Mouse (Mus musculus): ENCODE measurements around the gene Rtn2.
"Not testable (repeated sequence)": the region's sequence is repeated elsewhere in the genome, so short reads cannot be mapped to it uniquely, and the experiment has no call there.

The Rtn2 gene

DNA sequence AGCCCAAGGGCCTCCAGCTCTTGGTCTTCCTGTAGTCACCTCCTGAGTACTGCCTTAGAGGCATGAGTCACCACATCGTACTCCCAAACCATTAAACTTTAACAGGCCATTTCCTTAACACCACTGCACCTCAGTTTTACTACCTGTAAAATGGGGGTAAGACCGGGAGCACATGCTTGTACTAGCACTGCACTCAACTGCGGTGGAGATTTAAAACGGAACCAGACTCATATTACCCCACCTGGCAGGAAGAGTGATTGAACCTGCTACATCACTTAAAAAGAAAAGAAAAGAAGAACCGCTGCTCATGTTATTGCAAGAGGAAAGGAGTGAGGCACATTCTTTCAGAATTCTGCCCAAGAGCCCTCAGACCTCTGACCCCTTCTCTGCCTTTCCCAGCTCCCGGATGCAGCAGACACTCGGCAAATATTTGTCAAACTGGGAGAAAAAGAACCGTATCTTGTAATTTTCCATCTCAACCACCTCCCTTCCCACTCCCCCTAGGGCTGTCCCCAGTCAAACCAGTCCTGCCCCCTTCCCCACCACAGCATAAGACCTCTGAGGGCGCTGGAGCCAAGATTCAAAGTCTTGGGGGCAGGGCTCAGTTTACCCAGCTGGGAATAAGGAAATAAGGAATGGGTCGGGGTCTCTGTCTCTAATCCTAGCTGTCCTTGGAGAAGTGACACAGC, 13.3 kb upstream of the Rtn2 start:
- DNase-seq (ENCODE audit: extremely low spot score) = no peak

DNA sequence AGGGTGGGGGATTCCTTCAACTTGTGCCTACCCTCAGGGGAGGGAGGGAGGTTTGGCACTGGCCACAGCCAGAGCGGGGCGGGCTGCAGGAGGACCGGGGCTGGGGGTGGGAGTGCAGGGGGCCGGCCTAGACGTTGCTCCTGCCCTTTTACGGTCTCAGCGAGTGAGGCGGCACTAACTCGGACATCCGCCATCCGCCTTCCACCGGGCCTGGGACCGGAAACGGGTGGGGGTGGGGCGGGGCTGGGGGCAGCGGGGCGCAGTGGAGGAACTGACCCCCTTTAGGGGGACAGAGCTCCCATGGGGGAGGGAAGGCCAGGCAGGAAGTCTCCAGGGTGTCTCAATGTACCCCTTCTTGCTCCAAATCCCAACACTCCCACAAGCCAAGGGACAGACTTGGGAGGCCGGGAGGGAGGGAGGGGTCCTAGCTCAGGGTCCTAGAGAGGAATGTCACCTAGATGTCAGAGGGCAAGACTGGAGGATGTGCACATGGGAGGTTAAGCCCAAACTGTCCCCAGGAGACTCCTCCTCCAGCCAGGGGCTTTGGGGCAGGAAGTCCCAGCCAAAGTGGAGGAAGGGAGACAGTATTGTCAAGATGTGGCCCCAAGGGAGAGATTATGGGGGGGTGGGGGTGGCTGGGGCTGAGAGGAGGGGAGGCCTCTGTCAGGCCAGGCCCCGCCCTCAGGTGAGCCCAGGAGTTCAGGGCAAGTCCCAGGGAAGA, 12.5 kb upstream of the Rtn2 start:
- peak; percentile 83 for DNase-seq (ENCODE audit: extremely low spot score)

DNA sequence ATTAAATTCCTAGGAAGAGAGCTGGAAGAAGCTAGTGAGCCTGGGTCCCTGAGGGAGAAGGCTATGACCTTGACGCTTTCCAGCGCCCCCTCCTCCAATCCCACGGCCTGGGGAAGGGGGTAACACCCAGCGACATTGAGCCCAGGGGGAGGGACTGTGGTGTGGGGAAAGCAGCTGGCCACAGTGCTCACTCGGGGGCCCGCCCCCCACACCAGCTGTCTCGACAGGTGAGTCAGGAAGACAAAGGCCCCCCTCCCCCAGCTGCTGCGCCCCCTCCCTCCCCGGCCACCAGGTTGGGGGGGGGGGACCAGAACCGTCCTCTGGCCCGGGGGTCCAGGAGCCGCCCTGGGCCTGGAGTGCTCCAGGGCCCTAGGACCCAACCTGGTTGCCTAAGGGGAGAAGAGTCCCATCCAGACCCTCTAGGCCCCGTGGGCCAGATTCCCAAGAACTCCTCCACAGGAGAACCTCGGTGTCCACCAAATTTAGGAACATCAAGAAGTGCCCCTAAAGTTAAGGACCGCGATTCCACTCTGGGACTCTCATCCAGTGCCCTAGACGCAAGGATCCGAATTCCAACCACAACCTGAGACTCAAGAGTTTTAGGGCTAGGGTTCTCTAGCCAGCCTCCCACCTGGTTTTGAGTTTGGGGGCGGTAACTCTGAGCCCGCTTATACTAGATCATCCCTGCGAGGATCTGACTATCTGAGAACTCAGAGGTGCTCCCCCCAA, 11.8 kb upstream of the Rtn2 start:
- peak; percentile 36 for DNase-seq (ENCODE audit: extremely low spot score)

DNA sequence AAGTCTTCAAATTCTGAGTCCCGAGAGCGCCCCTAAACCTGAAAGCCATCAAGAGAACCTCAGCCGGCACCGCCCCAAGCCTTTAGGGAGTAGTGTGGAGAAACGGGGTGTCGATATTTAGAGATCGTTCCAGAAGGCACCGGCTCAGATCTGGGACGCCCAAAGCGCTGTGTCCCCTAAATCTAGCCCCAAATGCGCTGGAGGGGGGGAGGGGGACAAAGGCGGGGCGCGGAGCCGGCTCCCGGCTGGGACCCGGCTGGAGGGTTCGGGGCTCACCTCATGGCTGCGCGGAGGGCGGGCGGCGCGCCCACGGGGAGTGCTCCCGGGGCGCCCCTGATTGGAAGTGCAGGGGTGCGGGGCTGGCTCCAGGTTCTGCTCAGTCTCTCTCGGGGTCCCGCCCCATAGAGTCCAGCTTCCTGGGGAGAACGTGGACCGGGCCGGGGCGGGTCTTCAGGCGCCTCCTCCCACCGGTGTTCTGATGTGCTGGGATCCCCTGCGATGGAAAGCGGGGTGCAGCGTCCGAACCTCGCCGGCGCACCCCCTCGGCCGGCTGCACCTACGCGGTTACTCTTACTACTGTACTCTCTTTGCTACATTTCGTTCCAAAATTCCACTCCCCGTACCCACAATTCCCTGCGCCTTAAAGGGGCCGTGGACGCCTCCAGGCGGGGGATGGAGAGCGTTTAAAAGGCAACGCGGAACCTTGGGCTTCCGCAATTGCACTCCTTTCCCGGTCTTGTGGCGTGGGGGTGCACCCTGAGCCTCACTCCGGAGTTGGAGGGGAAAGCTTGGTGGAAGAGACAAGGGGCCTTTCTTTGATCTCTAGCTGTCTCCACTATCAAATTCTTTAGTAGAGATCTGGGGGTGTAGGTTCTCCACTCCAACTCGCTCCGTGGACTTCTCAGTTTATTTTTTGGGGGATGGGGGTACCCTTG, 10.9 kb upstream of the Rtn2 start, which contains the start of gene Vasp:
Gene Vasp (minus strand): TSS at position 580 of the 935 bp plus-strand sequence.
- peak; percentile 84 for DNase-seq (ENCODE audit: extremely low spot score)

DNA sequence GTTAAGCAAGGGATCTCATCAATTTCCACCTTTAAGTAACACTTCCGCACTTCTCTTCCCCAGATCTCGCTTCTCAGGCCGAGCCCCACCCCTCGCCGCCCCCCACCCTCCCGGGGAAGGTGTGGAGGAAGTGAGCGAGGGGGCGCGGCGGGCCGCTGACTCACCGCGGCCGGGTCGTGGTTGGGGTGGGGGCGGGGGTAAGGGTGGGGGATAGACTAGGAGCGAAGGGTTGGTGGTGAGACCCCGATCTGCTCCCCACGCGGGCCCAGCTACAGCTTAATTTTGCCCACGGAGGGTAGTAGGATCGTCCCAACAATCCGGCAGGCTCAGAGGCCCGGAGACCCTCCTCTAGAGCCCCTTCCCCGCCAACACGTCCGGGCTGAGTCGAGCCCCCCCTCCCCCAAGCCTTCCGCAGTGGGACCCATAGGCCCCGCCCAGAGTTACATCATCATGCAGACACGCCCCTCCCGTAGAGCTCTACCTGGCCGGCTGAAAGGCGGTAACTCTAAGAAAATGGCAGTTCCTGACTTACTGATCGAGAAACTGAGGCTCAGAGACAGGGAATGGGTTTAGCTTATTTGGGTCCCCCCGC, 10.2 kb upstream of the Rtn2 start:
- DNase-seq (ENCODE audit: extremely low spot score) = peak; percentile 88

DNA sequence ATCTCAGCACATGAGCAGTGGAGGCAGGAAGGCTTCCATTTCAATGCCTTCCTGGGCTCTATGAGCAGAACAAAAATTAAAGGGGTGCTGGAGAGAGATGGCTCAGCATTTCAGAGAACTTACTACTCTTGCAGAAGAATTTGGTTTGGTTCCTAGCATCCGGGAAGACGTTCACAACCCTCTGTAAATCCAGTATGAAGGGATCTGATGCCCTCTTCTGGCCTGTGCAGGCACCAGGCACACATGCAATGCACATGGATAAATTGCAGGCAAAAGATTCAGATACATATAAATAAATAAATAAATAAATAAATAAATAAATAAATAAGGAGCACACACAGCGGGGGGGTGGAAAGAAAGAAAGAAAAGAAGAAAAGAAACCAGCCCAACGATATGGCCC, 6.2 kb upstream of the Rtn2 start:
- no peak for DNase-seq (ENCODE audit: extremely low spot score)

DNA sequence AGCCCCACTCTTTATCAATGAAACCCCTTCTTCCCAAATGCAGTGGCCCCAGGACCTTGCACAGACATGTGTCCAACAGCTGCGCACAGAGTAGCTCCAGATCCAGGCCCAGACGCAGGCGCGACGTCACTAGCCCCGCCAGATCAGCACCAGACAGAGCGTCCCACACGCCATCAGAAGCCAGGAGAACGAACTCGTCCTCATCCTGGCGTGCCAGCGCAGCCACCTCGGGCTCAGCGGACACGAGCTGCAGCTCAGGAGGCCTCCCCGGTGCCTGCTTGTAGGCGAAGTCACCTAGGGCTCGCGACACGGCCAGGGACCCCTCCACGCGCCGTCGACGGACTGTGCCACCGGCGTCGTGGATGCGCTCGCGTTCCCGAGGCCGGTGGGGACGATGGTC, 3.4 kb upstream of the Rtn2 start:
- no peak for DNase-seq (ENCODE audit: extremely low spot score)

DNA sequence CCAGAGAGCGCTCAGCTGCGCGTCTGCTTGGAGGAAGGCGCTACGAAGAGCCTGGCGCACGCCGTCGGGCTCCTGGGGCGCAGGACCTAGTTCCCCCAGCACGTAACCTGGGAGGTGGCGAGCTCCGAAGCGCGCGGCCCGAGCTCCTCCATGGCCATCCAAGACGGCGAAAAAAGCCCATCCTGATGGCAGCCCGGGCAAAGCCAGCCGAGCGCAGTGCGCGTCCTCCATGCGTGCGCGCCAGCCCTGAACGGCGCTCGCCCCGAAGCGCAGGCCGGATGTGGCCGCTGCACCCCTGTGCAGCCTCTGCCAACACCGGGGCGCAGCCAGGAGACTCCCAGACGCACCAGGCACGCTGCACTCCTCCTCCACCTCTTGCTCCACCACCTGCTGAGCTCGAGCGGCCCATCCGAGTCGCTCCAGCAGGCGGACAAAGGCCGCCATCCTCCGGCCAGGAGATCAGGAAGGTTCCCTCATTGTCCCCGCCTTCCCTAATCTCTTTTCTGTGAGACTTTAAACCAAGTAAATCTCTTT, 2.8 kb upstream of the Rtn2 start, which contains the start of gene Ppm1n:
Gene Ppm1n (minus strand): TSS at position 484 of the 534 bp plus-strand sequence.
- peak; percentile 32 for DNase-seq (ENCODE audit: extremely low spot score)

DNA sequence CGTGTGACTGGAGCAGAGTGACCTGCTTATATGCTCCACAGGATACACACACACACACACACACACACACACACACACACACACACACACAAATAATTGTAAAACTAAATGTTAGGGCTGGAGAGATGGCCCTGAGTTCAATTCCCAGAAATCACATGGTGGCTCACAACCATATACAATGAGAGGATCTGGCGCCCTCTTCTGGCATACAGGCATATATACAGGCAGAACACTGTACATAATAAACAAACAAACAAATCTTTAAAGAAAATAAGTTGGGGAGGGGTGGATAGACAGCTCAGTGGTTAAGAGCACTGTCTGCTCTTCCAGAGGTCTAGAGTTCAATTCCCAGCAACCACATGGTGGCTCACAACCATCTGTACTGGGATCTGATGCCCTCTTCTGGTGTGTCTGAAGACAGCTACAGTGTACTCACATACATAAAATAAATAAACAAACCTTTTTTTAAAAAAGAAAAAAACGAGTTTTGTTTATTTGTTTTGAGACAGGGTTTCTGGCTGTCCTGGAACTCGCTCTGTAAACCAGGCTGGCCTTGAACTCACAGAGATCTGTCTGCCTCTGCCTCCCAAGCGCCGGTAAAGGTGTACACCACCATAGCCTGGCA, 632 bp upstream of the Rtn2 start:
- not testable (repeated sequence) for DNase-seq (ENCODE audit: extremely low spot score)

DNA sequence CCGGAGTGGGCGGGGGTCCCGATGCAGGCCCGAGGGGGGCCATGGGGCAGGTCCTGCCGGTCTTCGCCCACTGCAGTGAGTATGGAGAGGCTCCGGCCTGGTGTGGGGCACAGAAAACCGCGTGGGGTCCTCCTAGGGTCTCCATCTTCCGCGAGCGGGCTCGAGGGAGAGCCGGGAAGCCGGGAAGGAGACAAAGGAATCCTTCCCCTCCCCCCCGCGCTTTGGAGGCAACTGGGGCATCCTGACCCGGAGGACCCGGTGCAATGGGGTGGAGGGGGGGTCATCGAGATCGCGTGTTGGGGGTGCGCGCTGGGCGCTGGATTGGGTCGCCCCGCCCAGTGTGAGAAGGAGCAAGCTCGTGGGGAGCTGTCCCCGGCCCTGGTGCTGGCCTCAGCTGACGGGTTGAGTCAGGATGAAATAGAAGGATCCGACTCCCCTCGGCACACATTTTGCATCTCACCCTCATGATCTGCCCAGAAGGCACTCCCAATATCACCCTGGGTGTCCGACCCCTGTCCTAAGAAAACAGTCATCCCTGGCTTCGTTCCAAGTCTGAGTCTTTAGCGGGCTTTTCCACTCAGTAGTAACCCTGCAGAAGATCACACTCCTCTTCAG, 474 bp downstream of the Rtn2 start:
- peak; percentile 71 for DNase-seq (ENCODE audit: extremely low spot score)

DNA sequence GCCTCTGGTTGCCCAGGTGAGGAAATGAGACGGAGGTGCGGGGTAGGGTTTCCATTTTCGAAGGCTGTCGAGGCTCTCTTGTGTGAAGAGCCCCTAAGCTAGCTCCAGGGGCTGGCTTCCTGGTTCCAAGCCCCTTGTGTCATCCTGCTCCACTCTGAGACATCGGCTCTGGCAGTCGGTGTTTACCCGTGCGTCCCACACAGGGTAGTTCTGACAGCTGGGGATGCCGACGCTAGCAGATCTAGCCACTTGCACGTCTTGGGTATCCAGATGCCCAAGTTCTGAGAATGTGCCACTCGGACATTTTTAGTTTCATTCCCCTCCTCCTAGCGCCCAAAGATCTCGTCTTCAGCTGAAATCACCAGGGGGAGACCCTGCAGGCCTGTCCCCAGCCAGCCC, 981 bp downstream of the Rtn2 start:
- no peak for DNase-seq (ENCODE audit: extremely low spot score)

DNA sequence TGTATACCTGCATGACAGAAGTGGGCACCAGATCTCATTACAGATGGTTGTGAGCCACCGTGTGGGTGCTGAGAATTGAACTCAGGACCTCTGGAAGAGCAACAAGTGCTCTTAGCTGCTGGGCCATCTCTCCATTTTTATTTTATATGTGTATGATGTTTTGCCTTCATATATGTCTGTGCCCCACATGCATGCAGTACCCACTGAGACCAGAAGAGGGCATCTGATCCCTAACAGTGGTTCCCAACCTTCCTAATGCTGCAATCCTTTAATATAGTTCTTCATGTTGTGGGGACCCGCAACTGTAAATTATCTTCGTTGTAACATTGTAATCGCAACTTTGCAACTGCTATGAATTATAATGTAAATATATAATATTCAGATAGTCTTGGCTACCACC, 2.3 kb downstream of the Rtn2 start:
- DNase-seq (ENCODE audit: extremely low spot score) = no peak

DNA sequence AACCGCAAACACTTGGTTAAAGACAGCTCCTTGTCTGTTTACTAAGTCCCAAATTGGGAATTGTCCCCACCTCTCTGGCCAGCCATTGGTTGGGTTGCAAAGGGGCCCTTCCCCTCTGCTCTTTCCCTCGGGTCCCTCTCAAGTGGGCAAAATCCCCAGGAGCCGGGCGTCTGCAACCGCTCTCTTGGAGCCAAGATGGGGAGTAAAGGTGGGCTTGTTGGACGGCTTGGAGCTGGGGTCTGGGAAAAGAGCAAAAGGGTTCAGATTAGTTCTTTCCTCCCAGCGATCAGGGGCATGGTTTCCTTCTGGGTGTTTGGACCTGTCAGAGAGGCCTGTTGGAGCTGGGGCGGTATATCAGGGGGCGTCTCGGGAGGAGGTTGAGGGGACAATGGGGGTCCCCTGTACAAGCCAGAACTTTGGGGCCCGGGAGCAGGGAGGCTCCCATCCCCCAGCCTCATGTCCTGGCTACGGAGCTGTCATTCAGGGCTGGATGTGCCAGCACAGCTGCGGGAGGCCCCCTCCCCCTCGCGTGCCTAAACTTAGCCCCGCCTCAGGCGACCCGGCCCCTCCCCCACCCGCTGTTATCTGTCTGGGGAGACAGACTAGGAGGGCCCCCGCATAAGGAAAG, 8.7 kb downstream of the Rtn2 start:
- peak; percentile 65 for DNase-seq (ENCODE audit: extremely low spot score)

DNA sequence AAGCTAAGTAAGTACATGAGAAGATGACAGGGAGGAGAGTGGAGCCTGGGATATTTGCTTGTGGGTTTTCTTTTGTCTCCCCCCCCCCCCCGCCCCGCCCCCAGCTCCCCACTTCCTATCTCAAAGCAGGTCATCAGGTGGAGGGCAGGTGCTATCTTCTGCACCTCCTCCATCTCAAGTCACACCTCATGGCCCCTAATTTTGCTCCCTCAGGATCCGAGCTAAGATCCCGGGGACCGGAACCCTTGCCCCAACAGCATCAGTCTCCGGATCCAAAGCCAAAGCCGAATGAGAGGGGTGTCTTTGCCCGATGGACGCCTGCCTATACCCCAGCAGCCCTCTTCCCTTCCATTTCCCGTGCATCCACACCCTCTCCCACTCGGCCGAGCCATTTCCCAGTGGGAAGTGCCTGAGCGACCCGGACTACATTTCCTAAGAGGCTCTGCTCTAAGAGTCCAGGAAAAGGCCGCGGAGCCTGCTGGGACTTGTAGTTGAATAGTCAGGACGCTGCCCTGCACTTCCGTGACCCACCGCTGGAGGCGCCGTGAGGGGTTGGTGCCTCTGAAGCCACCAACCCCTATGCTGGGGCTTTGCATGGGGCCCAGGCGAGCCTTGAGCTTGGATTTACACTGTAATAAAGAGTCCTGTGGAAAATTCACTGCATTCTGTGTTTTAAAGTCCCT, 13.2 kb downstream of the Rtn2 start:
- peak; percentile 94 for DNase-seq (ENCODE audit: extremely low spot score)

DNA sequence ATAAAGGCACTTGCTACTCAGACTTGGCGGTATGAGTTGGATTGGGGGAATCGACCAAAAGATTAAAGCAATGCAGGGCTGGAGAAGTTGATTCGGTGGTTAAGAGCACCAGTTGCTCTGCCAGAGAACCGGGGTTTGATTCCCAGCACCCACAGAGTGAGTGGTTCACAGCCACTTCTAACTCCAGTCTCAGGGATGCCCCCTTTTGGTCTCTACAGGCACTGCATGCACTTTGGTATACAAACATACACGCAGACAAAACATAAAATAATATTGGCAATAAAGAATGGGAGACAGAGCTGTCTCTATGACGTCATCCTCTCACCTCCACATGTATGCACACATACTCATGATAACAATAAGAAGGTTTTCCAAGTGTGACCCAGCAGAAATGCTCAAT, 14.6 kb downstream of the Rtn2 start:
- DNase-seq (ENCODE audit: extremely low spot score) = no peak

DNA sequence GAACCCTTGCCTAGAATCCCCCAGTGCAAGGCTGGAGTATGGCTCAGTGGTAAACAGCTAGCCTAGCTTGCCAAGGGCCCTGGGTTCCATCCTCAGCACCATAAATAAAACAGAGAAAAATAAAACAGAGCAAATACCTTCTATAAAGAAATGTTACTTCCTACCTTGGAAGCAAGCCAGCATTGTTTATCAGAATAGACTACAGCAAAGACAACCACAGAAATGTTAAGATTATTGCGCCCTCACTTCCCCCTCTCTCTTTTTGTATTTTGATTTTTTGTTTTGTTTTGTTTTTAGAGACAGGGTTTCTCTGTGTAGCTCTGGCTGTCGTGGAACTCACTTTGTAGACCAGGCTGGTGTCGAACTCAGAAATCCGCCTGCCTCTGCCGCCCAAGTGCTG, 15.4 kb downstream of the Rtn2 start:
- no peak for DNase-seq (ENCODE audit: extremely low spot score)

DNA sequence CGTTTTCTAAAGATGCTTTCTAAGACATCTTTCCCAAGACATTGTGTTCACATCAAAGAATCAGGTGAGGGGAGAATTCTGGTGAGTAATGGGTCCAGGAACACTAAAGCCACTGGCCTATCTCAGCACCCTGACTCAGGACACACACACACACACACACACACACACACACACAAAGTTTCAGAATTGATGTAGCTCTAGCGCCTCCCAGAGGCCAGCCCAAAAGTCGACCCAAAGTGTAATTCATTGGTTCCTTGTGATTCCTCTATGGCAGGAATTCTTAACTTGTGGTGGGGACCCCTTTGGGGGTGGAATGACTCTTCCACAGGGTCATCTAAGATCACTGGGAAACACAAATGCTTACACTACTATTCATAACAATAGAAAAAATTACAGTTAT, 16.8 kb downstream of the Rtn2 start:
- peak; percentile 57 for DNase-seq (ENCODE audit: extremely low spot score)

DNA sequence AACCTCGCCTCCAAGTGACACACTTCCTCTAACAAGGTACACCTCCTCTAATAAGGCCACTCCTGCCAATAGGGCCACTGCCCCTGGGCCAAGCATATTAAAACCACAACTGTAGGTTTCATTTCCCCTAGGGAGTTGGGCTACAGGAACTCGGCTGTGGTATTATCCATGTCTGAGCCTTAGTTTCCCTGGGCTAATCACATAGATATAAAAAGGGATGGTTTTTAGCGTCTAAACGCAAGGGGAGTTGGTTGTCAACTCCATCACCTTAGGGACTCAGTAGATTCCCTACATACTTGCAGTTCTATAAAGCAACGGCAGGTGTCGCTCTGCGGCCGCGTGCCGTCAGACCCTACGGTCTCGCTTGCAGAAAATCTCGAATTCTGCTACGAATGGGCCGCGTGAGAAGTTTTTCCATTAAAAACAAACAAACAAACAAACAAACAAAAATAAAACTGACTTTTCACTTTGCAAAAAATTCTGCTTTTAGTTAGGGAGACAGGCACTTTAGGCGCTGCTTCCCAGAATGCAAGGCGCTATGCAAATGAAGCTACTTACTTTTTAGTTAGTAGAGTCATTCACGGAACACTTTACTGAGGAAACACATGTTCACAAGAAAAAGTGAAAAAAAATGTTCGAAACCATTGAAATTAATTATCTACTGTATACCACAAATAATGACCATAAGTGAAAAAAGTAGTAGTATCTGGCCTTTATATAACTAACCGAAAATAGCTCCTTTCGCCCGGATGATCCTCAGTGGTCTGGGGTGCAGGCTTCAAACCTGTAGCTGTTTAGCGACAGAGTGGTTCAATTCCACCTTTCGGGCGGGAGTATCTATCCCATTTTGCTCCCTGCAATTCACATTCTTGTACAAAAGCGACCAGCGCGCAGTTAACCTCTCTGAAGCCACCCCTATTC, 18.3 kb downstream of the Rtn2 start:
- DNase-seq (ENCODE audit: extremely low spot score) = peak; percentile 84

Measured in embryo, embryonic 9.5 days (tissue).